Mouse (Mus musculus) hindbrain, embryonic 10.5 days (tissue): ENCODE results near the gene Gdf2. TPM values are rescaled to one million over a fixed set of nuclear protein-coding genes. Genes with fewer than 3 reads are reported as not detected.

Experiments
- DNase-seq: peaks from one replicate; pipeline ENCODE4 v3.0.0-alpha.2; 2017; ENCODE audit warnings: low spot score
- H3K27ac ChIP-seq: fragments of 300-500 bp; sonication (generic); 2 replicates; pipeline ENCODE4 v1.5.1; 2016; ENCODE audit warnings: mild to moderate bottlenecking, moderate library complexity
- H3K27me3 ChIP-seq: fragments of 300-500 bp; sonication (generic); 2 replicates; pipeline ENCODE4 v1.6.1; 2016; ENCODE audit warnings: mild to moderate bottlenecking; ENCODE audit not compliant: poor library complexity, insufficient read depth, severe bottlenecking
- H3K36me3 ChIP-seq: fragments of 300-500 bp; sonication (generic); 2 replicates; pipeline ENCODE4 v1.6.1; 2016; ENCODE audit warnings: mild to moderate bottlenecking, moderate library complexity
- H3K4me1 ChIP-seq: fragments of 300-500 bp; sonication (generic); replicated peaks from 2 replicates; pipeline ENCODE4 v1.6.1; 2016; ENCODE audit warnings: mild to moderate bottlenecking
- H3K4me3 ChIP-seq: fragments of 300-500 bp; sonication (generic); 2 replicates; pipeline ENCODE4 v1.5.1; 2016; ENCODE audit warnings: mild to moderate bottlenecking, moderate library complexity
- H3K9me3 ChIP-seq: fragments of 300-500 bp; sonication (generic); 2 replicates; pipeline ENCODE4 v1.6.1; 2016; ENCODE audit warnings: mild to moderate bottlenecking, moderate library complexity
- WGBS: fragments of 180-500 bp; shearing (Covaris S2); methylation state at CpG from one replicate; pipeline ENCODE4 v1.1.7; 2016; 5-methylcytosine and 5-hydroxymethylcytosine counted together
- polyA plus RNA-seq: library from polyadenylated mRNA; unstranded; fragments of >200 nt; fragmentation: Nextera tagmentation; extraction: Ambion mirVana; gene quantifications from 2 replicates; pipeline ENCODE4 v1.2.1, GENCODE M21; 2016

The Gdf2 gene
- polyA plus RNA-seq, 1 experiment from 2014 or later: not detected

DNA sequence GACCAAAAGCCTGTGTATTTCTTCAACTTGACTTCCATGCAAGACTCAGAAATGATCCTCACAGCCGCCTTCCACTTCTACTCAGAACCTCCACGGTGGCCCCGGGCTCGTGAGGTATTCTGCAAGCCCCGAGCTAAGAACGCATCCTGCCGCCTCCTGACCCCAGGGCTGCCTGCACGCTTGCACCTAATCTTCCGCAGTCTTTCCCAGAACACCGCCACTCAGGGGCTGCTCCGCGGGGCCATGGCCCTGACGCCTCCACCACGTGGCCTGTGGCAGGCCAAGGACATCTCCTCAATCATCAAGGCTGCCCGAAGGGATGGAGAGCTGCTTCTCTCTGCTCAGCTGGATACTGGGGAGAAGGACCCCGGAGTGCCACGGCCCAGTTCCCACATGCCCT, 9.0 kb upstream of the Gdf2 start:
- H3K4me3 ChIP-seq: no peak overlapping the region
- no peaks in the 10 kb centered on the region for H3K36me3 ChIP-seq
- no peaks in the 10 kb centered on the region for H3K9me3 ChIP-seq
- 56% methylated on average over 17 of the region's 17 CpGs for WGBS
- H3K27ac ChIP-seq: no peak overlapping the region
- H3K27me3 ChIP-seq: peaks cover 44% of the 10 kb centered on the region
- DNase-seq: no peak
- H3K4me1 ChIP-seq: 0 out of 2 replicates have a peak, but pooled peaks cover 6% of the 10 kb centered on the region

DNA sequence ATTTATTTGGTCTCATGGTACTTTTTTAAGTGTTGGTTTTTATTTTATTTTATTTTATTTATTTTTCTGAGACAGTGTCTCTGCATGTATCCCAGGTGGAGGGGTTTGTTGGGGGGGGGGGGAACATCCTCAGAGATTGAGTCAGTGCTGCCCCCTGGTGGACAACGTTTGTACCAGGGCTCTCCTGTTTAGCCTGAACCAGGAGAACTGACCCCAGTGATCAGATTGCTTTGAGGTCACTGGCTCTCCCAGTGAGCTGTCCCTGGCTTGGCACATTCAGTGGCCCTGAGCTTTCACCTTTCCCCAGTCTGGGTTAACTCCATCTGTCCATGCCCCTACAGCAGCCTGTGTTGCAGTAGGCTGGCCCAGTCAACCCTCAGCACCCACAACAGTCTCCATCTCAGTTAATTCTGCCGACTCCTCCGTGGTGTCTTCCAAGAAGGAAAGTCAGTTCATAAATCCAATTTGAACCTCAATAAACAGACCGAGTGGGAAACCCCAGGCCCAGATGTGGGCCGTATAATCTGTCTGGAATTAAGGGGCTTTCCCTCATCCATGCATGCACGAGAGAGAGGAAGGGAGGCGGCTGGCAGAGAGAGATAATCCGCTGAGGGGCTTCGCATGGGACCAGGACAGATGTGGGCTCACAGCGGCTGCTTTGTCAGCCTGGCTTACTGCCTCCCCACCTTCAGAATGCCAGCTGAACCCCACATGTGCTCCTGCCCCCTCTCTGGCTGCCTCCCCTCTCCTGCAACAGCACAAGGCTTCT, 7.7 kb upstream of the Gdf2 start:
- H3K27ac ChIP-seq: no peak overlapping the region
- H3K4me1 ChIP-seq: 0 out of 2 replicates have a peak, but pooled peaks cover 6% of the 10 kb centered on the region
- WGBS: 75% methylated on average over 10 of the region's 10 CpGs
- peaks cover 38% of the 10 kb centered on the region for H3K27me3 ChIP-seq
- H3K4me3 ChIP-seq: no peak overlapping the region
- no peaks in the 10 kb centered on the region for H3K9me3 ChIP-seq
- peak; percentile 60 for DNase-seq
- no peaks in the 10 kb centered on the region for H3K36me3 ChIP-seq

DNA sequence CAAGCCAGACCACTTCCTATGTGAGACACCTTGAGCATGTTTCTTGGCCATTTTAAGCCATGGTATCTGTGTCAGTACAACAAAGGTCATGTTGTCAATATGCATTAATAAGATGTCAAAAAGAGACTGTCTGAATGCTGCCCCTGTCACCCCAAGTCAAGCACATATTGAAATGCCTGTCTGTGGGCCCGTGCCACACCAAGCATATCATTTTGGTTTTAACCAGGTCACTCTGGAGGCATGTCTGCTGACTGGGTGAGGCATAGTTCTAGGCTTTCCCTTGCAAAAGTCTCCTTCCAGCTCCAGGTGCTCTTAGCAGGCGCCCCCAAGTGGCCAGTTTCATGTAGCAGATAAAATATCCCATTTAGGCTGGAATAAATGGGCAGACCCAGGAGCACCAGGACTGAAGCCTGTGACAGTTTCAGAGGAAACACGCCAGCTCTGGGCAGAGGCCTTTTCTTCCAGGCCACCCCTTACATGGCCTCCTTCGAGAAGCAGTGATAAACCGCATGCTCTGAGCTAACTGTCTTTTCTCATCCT, 7.0 kb upstream of the Gdf2 start:
- Histone ChIP-seq H3K36me3 (no peaks in the 10 kb centered on the region), H3K27ac (no peak overlapping the region), H3K4me3 (no peak overlapping the region), H3K9me3 (no peaks in the 10 kb centered on the region), H3K4me1 (0 out of 2 replicates have a peak, but pooled peaks cover 6% of the 10 kb centered on the region), H3K27me3 (peaks cover 32% of the 10 kb centered on the region)
- WGBS: 48% methylated on average over 5 of the region's 5 CpGs
- DNase-seq: peak; percentile 53

DNA sequence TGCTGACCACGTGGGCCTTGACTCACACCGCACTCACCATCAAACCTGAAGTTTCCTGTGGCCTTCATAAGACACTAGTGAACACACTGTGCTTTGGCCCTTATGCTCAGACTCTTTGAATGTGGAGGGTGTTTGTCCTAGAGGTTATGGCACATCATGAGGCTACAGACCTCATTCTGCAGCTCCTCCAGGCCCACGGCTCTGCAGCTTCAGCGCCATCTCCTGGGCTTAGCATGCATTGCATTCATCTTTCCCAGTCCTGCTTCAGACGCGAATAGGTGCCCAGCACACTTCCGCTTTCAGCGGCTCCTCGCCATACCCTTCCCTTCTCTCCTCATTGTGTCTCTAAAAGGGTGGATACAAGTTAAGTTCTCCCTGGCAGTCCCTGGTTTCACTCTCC, 1.7 kb upstream of the Gdf2 start:
- Histone ChIP-seq H3K4me3 (peak overlapping the region; percentile 35; the same call in 1 of the 2 replicates), H3K4me1 (0 out of 2 replicates have a peak, but pooled peaks cover 3% of the 10 kb centered on the region), H3K27me3 (0 out of 2 replicates have a peak, but pooled peaks cover 6% of the 10 kb centered on the region), H3K9me3 (no peaks in the 10 kb centered on the region), H3K36me3 (no peaks in the 10 kb centered on the region), H3K27ac (peak overlapping the region; percentile 67; the same call in 1 of the 2 replicates)
- 27% methylated on average over 9 of the region's 9 CpGs for WGBS
- DNase-seq: peak; percentile 86

DNA sequence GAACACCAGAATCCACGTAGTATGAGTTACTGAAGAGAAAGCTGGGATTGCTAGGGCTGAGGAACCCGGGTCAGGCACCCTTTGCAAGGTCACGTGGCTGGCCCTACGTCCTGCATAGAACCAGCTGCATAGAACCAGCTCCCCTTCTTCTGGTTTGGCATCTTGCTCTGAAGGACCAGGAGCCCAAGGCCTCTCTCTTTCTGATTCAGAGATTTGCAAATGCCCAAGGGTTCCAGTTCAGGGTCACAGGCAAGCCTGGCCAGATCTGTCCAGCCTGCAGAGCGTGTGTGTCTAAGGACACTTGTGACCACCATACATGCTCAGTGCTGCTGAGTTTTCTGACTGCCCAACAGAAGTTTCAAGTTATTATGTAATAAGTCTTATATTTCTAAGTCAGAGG, 1.4 kb downstream of the Gdf2 start:
- no peaks in the 10 kb centered on the region for H3K27me3 ChIP-seq
- no peaks in the 10 kb centered on the region for H3K36me3 ChIP-seq
- DNase-seq: no peak
- no peak overlapping the region for H3K4me3 ChIP-seq
- WGBS: 77% methylated on average over 5 of the region's 5 CpGs
- no peak overlapping the region for H3K27ac ChIP-seq
- H3K9me3 ChIP-seq: no peaks in the 10 kb centered on the region
- 0 out of 2 replicates have a peak, but pooled peaks cover 3% of the 10 kb centered on the region for H3K4me1 ChIP-seq

DNA sequence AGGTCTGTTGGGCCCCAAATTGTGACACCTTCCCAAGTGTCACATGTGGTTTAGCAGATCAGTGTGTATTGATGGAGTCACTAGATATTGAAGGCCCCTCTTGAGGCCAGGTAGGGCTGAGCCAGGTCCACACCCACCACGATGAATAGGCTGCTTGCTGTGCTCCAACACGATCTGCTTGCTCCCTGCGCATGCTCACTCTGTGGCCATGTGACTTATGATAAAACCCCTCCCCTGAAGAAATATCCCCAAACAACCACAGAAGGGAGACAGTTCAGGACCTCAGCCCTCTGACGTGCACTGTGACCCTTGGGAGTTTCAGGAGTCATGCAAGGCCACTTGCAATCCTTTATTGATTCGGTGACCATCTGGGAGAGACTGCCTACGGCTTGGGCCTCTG, 5.3 kb downstream of the Gdf2 start:
- DNase-seq: no peak
- Histone ChIP-seq H3K27me3 (no peaks in the 10 kb centered on the region), H3K4me1 (no peaks in the 10 kb centered on the region), H3K4me3 (no peak overlapping the region), H3K9me3 (no peaks in the 10 kb centered on the region), H3K27ac (no peak overlapping the region), H3K36me3 (no peaks in the 10 kb centered on the region)
- WGBS: 83% methylated on average over 6 of the region's 6 CpGs

DNA sequence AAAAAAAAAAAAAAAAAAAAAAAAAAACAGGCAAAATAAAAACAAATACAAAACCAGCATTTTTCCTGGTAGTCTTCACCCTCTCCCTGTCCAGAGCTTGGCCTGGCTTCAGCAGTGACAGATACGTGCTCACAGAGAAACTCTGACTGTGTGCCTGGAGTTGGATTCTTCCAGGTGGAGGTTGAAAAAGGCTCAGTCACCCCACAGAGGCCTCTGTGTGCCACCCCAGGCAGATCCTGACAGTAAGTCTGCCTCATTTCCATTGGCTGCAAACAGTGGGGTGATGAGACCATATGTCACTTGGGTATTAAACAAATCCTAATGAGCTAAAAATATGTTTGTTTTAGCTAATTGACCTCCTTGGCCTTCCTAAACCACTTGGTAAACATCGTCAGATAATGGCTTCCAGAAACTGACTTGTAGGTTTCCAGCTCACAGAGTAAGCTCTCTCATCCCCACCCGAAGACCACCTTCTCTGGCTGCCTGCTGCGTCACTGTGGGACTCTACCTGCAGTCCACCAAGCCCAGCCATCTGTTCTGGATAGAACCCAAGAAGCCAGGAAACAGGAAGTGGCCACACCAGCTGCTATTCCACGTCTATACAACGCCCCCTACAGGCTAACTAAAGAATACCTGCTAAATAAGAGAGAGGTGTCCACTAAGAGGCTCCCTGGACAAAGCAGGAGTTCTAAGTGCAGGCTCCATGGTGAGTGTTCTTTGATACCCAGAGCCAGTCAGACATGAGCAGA, 11.6 kb downstream of the Gdf2 start:
- no peaks in the 10 kb centered on the region for H3K9me3 ChIP-seq
- H3K27ac ChIP-seq: no peak overlapping the region
- H3K4me1 ChIP-seq: no peaks in the 10 kb centered on the region
- H3K4me3 ChIP-seq: no peak overlapping the region
- DNase-seq: no peak
- WGBS: 56% methylated on average over 6 of the region's 6 CpGs
- H3K27me3 ChIP-seq: no peaks in the 10 kb centered on the region
- no peaks in the 10 kb centered on the region for H3K36me3 ChIP-seq

DNA sequence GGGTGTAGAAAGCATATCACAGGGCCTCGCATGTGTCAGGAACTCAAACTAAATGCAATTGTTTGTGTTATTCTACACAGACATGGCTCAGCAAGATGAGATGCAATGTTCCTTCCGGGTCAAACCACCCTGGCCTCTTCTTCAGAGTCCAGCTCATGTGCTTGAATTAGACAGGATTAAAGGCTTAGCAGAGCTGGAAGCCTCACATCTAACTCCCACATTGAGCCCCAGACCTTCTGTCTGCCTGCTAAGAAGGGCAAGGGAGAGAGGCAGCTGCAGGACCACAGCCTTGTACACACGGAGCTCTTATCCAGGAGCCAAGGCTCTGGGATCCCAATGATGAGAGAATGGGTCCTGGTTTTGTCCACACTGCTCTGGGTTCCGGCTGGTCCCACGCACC, 12.9 kb downstream of the Gdf2 start, which contains the start of gene Rbp3:
Gene Rbp3 (plus strand): TSS at position 243 of the 400 bp plus-strand sequence.
- Histone ChIP-seq H3K27ac (no peak within 1 kb of the TSS), H3K4me1 (no peaks in the 10 kb centered on the region), H3K9me3 (no peaks in the 10 kb centered on the region), H3K4me3 (no peak within 1 kb of the TSS), H3K27me3 (no peaks in the 10 kb centered on the region), H3K36me3 (no peaks in the 10 kb centered on the region)
- no peak for DNase-seq
- 89% methylated on average over 5 of the region's 5 CpGs for WGBS

DNA sequence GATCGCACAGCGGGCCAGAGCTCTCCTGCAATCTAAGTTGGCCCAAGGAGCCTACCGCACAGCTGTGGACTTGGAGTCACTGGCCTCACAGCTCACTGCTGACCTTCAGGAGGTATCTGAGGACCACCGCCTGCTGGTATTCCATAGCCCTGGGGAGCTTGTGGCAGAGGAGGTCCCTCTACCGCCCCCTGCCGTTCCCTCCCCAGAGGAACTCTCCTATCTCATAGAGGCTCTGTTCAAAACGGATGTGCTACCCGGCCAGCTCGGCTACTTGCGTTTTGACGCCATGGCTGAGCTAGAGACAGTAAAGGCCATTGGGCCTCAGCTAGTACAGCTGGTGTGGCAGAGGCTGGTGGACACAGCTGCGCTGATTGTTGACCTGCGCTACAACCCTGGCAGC, 15.2 kb downstream of the Gdf2 start:
- DNase-seq: no peak
- no peaks in the 10 kb centered on the region for H3K36me3 ChIP-seq
- H3K9me3 ChIP-seq: no peaks in the 10 kb centered on the region
- H3K27ac ChIP-seq: no peak overlapping the region
- 78% methylated on average over 13 of the region's 13 CpGs for WGBS
- H3K4me3 ChIP-seq: no peak overlapping the region
- no peaks in the 10 kb centered on the region for H3K27me3 ChIP-seq
- no peaks in the 10 kb centered on the region for H3K4me1 ChIP-seq

DNA sequence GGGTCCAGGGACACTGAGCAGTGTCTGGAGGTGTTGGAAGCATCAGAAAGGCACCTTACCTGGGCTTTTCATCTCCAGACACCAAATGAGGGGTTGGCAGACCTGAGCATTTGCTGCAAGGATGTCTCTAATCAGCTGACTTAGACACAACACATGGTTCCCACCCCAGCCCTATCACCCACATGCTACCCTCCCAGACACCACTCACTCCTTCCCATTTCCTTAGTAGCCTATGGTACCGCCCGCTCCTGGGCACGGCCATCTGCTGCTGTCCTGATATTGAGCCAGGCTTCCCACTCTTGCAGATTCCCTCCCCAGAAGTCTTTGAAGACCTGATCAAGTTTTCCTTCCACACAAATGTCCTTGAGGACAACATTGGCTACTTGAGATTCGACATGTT, 17.3 kb downstream of the Gdf2 start:
- no peaks in the 10 kb centered on the region for H3K9me3 ChIP-seq
- no peaks in the 10 kb centered on the region for H3K36me3 ChIP-seq
- H3K27ac ChIP-seq: no peak overlapping the region
- WGBS: 93% methylated on average over 4 of the region's 4 CpGs
- no peaks in the 10 kb centered on the region for H3K27me3 ChIP-seq
- no peak overlapping the region for H3K4me3 ChIP-seq
- H3K4me1 ChIP-seq: no peaks in the 10 kb centered on the region
- DNase-seq: no peak

DNA sequence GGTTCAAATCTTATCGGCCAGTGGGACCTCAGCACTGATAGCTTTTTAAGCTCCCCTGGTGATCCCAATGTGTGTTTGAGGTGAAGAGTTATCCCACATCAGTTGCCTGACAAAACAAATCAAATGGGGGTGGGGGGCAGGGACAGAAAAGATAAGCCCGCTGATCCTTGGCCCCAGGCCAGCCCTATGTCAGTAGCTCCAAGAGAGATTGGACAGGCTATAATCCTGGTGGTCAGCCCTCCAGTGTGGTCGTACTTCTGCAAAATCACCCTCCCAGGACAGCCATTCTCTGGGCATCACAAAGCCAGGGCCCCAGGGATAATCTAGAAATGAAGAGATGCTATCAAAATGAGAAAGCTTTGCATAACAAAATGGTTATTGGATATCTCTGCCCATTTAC, 18.0 kb downstream of the Gdf2 start:
- Histone ChIP-seq H3K4me3 (no peak overlapping the region), H3K36me3 (no peaks in the 10 kb centered on the region), H3K4me1 (no peaks in the 10 kb centered on the region), H3K27me3 (no peaks in the 10 kb centered on the region), H3K9me3 (no peaks in the 10 kb centered on the region), H3K27ac (no peak overlapping the region)
- no peak for DNase-seq
- WGBS: 74% methylated on average over 3 of the region's 3 CpGs

DNA sequence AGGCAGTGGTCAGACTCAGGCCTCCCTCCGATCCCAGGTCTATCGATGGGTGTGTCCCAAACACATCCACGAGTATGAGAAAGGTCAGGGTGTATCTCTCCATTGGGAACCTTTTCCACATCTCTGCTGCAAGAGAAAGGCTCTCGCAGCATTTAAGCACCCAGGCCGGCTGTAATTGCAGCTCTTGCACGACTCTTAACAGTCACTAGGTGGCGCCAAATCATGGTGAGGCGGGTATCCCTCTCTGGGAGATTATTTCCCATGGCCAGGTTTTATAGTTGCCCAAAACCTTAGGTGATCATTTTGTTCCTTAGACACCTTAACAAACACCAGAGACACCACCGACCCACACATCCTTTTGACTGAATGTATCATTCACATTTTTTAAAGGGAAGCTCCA, 18.5 kb downstream of the Gdf2 start:
- H3K27ac ChIP-seq: no peak overlapping the region
- H3K4me1 ChIP-seq: no peaks in the 10 kb centered on the region
- no peaks in the 10 kb centered on the region for H3K9me3 ChIP-seq
- H3K36me3 ChIP-seq: no peaks in the 10 kb centered on the region
- peak; percentile 32 for DNase-seq
- no peaks in the 10 kb centered on the region for H3K27me3 ChIP-seq
- H3K4me3 ChIP-seq: no peak overlapping the region
- 15% methylated on average over 9 of the region's 9 CpGs for WGBS

DNA sequence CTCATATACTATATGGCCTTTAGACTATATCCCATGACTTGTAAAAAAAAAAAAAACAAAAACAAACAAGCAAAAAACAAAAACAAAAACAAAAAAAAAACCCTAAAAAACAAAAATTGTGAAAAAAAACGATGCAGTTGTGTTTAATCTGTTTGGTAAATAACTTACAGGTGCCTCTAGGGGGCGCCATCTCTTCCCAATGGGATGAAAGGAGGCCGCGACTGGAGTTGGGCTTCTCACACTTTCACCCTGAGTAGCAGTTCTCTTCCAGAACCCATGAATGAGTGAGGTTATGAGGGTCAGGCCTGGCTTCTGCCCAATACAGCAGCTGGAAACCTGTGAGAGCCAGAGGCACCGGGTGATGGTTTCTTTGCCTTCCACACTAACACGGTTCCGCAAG, 24.8 kb downstream of the Gdf2 start:
- H3K36me3 ChIP-seq: no peaks in the 10 kb centered on the region
- H3K9me3 ChIP-seq: no peaks in the 10 kb centered on the region
- no peak overlapping the region for H3K4me3 ChIP-seq
- no peaks in the 10 kb centered on the region for H3K4me1 ChIP-seq
- no peak overlapping the region for H3K27ac ChIP-seq
- DNase-seq: no peak
- no peaks in the 10 kb centered on the region for H3K27me3 ChIP-seq
- WGBS: 64% methylated on average over 7 of the region's 7 CpGs
